Mouse (Mus musculus) heart, embryonic 13.5 days (tissue): ENCODE data around the gene Nek10. TPM values are rescaled to one million over a fixed set of nuclear protein-coding genes. Genes with fewer than 3 reads are reported as not detected.

ENCODE experiments used
- ATAC-seq: fragments of 200-750 bp; cut with Nextera tagmentation; 2 replicates; pipeline ENCODE4 v1.8.0; 2017; ENCODE audit warnings: moderate TSS enrichment; ENCODE audit not compliant: insufficient number of reproducible peaks, low FRiP score, low TSS enrichment; ENCODE audit errors: extremely low read depth
- H3K27ac ChIP-seq: fragments of 300-500 bp; sonication (generic); replicated peaks from 2 replicates; pipeline ENCODE4 v1.5.1; 2015; ENCODE audit warnings: moderate library complexity, mild to moderate bottlenecking, inconsistent platforms
- H3K27me3 ChIP-seq: fragments of 300-500 bp; sonication (generic); replicated peaks from 2 replicates; pipeline ENCODE4 v1.6.1; 2015; ENCODE audit warnings: mild to moderate bottlenecking, inconsistent platforms
- H3K36me3 ChIP-seq: fragments of 300-500 bp; sonication (generic); 2 replicates; pipeline ENCODE4 v1.6.1; 2015; ENCODE audit warnings: mild to moderate bottlenecking, inconsistent platforms
- H3K4me1 ChIP-seq: fragments of 300-500 bp; sonication (generic); 2 replicates; pipeline ENCODE4 v1.6.1; 2015; ENCODE audit warnings: inconsistent platforms
- H3K4me2 ChIP-seq: fragments of 300-500 bp; sonication (generic); 2 replicates; pipeline ENCODE4 v1.6.1; 2015; ENCODE audit warnings: inconsistent platforms, mild to moderate bottlenecking, moderate library complexity
- H3K4me3 ChIP-seq: fragments of 300-500 bp; sonication (generic); 2 replicates; pipeline ENCODE4 v1.5.1; 2015; ENCODE audit warnings: moderate library complexity, mild to moderate bottlenecking, inconsistent platforms
- H3K9ac ChIP-seq: fragments of 300-500 bp; sonication (generic); 2 replicates; pipeline ENCODE4 v1.6.1; 2015; ENCODE audit warnings: inconsistent platforms, mild to moderate bottlenecking, moderate library complexity
- H3K9me3 ChIP-seq: fragments of 300-500 bp; sonication (generic); 2 replicates; pipeline ENCODE4 v1.6.1; 2016; ENCODE audit warnings: inconsistent platforms
- WGBS: fragments of 180-500 bp; shearing (Covaris S2); methylation state at CpG from one replicate; pipeline ENCODE4 v1.1.7; 2015; ENCODE audit warnings: mixed read lengths; 5-methylcytosine and 5-hydroxymethylcytosine counted together
- polyA plus RNA-seq: library from polyadenylated mRNA; unstranded; fragments of >200 nt; fragmentation: Nextera tagmentation; extraction: Ambion mirVana; gene quantifications from 2 replicates; pipeline ENCODE4 v1.2.1, GENCODE M21; 2015

Nek10 gene
- polyA plus RNA-seq, 1 experiment from 2014 or later, result 0.03 TPM

DNA sequence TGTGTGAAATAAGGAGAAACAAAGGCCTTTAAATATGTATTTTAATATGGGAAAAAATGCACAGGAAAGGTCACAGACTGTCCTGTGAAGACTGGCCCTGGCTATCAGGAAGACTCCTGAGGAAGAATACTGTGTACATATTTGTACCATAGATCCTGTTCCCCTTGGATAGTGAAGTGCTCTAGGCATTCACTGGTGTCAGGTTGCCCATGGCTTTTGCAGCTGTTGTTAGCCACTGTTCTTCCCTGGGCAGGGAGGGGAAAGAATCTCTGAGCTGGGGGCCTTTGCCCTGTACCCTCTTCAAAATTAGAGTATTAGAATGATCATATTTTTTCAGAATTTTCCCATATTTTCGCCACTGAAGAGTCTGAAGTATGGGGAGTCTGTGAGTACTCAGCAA is 30.3 kb downstream of the Nek10 start:
- ATAC-seq, result no peak
- Histone ChIP-seq H3K4me3 (no peak overlapping the region), H3K27me3 (no peaks in the 10 kb centered on the region), H3K4me1 (peaks cover 9% of the 10 kb centered on the region), H3K4me2 (no peak overlapping the region), H3K9ac (no peak overlapping the region), H3K36me3 (no peaks in the 10 kb centered on the region), H3K27ac (no peak overlapping the region), H3K9me3 (no peaks in the 10 kb centered on the region)
- 70% methylated on average over 1 of the region's 1 CpGs for WGBS

DNA sequence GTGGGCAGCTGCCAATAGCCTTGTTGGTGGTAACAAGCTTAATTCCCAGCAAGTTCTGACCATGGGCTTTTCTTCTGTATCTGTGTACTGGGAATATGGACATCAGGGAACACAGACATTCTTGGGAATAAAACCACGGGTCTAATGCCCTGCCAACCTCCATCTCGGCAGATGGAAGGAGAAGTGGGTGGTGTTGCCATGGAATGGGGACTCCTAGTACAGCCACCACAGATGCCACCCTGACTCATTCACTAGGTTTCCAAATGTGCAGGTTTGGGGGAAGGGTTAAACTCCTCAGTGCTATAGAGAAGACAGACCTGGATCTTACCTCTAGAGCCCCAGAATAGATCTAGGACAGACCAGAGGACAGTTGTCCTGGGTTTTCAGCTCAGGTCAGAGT is 31.1 kb downstream of the Nek10 start:
- Histone ChIP-seq H3K27me3 (no peaks in the 10 kb centered on the region), H3K36me3 (no peaks in the 10 kb centered on the region), H3K27ac (no peak overlapping the region), H3K9me3 (no peaks in the 10 kb centered on the region), H3K9ac (no peak overlapping the region), H3K4me2 (no peak overlapping the region), H3K4me3 (no peak overlapping the region), H3K4me1 (peaks cover 9% of the 10 kb centered on the region)
- WGBS, result 70% methylated on average over 2 of the region's 2 CpGs
- ATAC-seq, result no peak

- Histone ChIP-seq H3K4me3 (no peak overlapping the region), H3K4me1 (peaks cover 4% of the 10 kb centered on the region), H3K9me3 (no peaks in the 10 kb centered on the region), H3K27ac (no peak overlapping the region), H3K36me3 (no peaks in the 10 kb centered on the region), H3K27me3 (no peaks in the 10 kb centered on the region), H3K4me2 (no peak overlapping the region), H3K9ac (no peak overlapping the region)
- no peak for ATAC-seq
- 61% methylated on average over 4 of the region's 4 CpGs for WGBS
Measured at GRCm38 (mm10) chr14:14837627-14838026, 34.4 kb downstream of the Nek10 start.

DNA sequence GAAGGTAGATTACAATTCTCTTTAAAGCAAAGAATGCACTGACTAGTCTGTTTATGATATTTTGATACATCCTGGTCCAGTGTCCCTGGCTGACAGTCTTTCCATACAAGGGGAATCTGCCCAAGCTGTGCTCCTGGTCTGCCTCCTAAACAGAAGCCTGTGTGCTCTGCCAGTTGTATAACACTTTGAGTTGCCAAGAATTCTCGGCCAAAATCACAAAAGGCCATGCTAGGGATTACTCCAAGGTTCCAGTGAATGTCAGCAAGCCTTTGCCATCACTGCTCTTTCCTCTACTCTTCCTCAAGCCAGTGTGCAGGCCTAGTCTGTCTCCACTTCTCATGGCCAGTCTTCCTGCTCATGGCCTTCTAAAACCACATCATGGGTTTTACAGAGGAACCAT is 34.9 kb downstream of the Nek10 start:
- no peak overlapping the region for H3K9ac ChIP-seq
- H3K36me3 ChIP-seq, result no peaks in the 10 kb centered on the region
- H3K27ac ChIP-seq, result no peak overlapping the region
- H3K4me2 ChIP-seq, result no peak overlapping the region
- ATAC-seq, result no peak
- no peaks in the 10 kb centered on the region for H3K9me3 ChIP-seq
- WGBS, result 51% methylated on average over 1 of the region's 1 CpGs
- no peak overlapping the region for H3K4me3 ChIP-seq
- no peaks in the 10 kb centered on the region for H3K27me3 ChIP-seq
- no peaks in the 10 kb centered on the region for H3K4me1 ChIP-seq

DNA sequence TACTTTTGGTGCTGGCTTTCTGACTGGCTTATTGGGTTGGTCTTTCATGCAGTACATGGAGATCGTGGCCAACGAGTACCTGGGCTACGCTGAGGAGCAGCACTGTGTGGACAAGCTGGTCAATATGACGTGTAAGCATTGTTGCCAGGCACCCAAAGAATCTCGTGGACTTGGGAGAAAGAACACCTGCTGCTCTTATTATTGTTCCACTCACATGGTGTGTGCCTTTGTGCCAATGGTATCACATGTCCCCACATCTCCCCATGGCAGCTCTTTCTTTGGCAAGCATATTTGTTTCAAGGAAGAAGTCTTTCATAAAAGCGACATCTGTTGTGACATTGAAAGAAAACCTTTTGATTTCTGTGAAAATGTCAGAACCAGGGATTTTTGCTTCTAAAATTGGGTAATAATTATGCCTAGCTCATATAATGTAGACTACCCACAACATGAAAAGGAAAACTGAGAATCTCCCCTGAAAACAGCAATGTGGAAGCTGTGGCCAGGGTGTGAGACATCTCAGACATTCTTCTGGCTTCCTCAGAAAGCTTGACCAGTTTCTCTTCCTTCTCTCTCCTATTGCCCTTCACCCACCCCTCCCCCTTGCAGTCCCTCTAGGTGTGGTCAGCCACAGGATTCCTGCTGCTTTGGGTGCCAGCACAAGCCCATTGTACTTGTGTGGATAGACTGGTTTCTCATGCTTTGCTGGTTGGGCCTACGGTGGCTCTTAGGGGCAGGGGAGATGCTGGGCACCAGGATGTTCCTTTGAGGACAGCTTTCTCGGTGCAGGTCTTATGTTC is 39.7 kb downstream of the Nek10 start:
- H3K9me3 ChIP-seq, result no peaks in the 10 kb centered on the region
- no peaks in the 10 kb centered on the region for H3K36me3 ChIP-seq
- no peak overlapping the region for H3K9ac ChIP-seq
- no peak overlapping the region for H3K4me3 ChIP-seq
- no peaks in the 10 kb centered on the region for H3K4me1 ChIP-seq
- no peak for ATAC-seq
- H3K27me3 ChIP-seq, result no peaks in the 10 kb centered on the region
- no peak overlapping the region for H3K4me2 ChIP-seq
- 73% methylated on average over 8 of the region's 8 CpGs for WGBS
- H3K27ac ChIP-seq, result no peak overlapping the region

DNA sequence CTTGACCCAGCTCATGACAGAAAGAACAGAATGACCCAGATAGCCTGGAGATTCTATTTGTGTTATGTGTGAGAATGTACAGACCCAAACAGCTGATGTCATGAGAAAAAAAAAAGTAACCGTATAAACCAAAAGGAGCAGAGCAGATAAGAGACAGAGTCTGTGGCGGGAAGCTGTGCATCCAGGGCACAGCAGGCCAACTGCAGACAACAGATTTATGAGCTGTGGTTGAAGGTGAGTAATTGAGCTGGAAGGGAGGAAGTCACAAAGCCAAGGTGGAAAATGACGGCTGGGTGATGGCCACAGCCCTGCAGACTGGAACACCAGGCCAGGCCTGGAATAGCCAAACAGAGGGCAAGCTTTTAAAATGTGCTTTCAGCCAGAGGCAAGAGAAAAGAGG is 49.6 kb downstream of the Nek10 start:
- WGBS, result 4% methylated on average over 3 of the region's 3 CpGs
- H3K4me2 ChIP-seq, result no peak overlapping the region
- peaks cover 7% of the 10 kb centered on the region; the same call in 1 of the 2 replicates for H3K4me1 ChIP-seq
- no peaks in the 10 kb centered on the region for H3K36me3 ChIP-seq
- ATAC-seq, result no peak
- no peak overlapping the region for H3K4me3 ChIP-seq
- no peaks in the 10 kb centered on the region for H3K9me3 ChIP-seq
- no peak overlapping the region for H3K27ac ChIP-seq
- H3K27me3 ChIP-seq, result no peaks in the 10 kb centered on the region
- H3K9ac ChIP-seq, result no peak overlapping the region

DNA sequence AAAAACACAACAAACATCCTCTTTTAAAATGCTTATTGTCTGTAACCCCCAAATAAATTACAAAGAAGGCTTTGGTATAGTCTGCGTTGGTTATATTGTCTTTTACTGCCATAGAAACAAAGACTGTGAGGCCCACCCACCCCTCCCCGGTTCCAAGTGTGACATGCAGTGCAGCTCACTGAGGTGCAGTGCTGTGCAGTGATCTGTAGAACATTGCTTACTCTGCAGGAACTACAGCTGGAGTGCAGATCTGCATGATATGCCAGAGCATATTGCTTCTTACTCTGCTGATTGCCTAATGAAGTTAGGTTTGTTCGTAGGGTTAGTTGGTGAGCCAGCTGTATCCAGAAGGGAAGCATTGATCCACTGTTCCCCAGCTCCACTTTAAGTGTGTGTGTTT is 57.1 kb downstream of the Nek10 start:
- Histone ChIP-seq H3K27me3 (no peaks in the 10 kb centered on the region), H3K9ac (no peak overlapping the region), H3K4me3 (no peak overlapping the region), H3K4me2 (no peak overlapping the region), H3K4me1 (peaks cover 12% of the 10 kb centered on the region; the same call in 1 of the 2 replicates), H3K27ac (no peak overlapping the region), H3K36me3 (no peaks in the 10 kb centered on the region), H3K9me3 (no peaks in the 10 kb centered on the region)
- no peak for ATAC-seq
- 65% methylated on average over 3 of the region's 3 CpGs for WGBS

- H3K27ac ChIP-seq, result no peak overlapping the region
- peak overlapping the region; percentile 62; the same call in 1 of the 2 replicates for H3K9ac ChIP-seq
- peaks cover 12% of the 10 kb centered on the region; the same call in 1 of the 2 replicates for H3K4me1 ChIP-seq
- no peaks in the 10 kb centered on the region for H3K36me3 ChIP-seq
- 27% methylated on average over 7 of the region's 7 CpGs for WGBS
- no peak for ATAC-seq
- H3K9me3 ChIP-seq, result no peaks in the 10 kb centered on the region
- H3K4me3 ChIP-seq, result no peak overlapping the region
- H3K27me3 ChIP-seq, result no peaks in the 10 kb centered on the region
- peak overlapping the region; percentile 36; the same call in 1 of the 2 replicates for H3K4me2 ChIP-seq
Measured at GRCm38 (mm10) chr14:14863690-14864356, 60.6 kb downstream of the Nek10 start.

GRCm38 (mm10) chr14:14869239-14869638 is 66.0 kb downstream of the Nek10 start:
- peaks cover 3% of the 10 kb centered on the region; the same call in 1 of the 2 replicates for H3K4me1 ChIP-seq
- no peak overlapping the region for H3K9ac ChIP-seq
- H3K36me3 ChIP-seq, result no peaks in the 10 kb centered on the region
- H3K9me3 ChIP-seq, result no peaks in the 10 kb centered on the region
- no peaks in the 10 kb centered on the region for H3K27me3 ChIP-seq
- WGBS, result 59% methylated on average over 2 of the region's 2 CpGs
- H3K27ac ChIP-seq, result no peak overlapping the region
- no peak overlapping the region for H3K4me3 ChIP-seq
- H3K4me2 ChIP-seq, result no peak overlapping the region
- no peak for ATAC-seq

DNA sequence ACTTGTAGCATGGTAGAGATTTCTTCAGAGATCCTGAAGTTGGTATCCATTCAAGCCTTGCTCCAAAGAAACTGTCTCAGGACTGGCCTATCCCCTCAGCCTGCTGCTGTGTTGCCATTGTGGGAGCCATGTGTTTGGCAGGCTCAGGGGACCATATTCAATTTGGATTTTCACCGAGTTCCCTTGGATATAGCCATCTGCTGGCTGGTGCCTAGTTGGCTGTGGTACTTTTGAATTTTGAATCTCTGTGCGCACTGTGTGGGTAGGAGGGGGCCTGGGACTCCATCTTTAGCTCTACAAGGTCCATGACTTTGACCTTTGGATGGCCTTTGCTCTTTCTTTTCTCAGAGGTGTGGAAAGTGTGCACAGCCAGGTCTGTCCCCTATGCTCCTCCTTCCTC is 66.8 kb downstream of the Nek10 start:
- H3K4me2 ChIP-seq, result no peak overlapping the region
- no peak overlapping the region for H3K9ac ChIP-seq
- no peak for ATAC-seq
- H3K9me3 ChIP-seq, result no peaks in the 10 kb centered on the region
- H3K27me3 ChIP-seq, result no peaks in the 10 kb centered on the region
- H3K27ac ChIP-seq, result no peak overlapping the region
- H3K4me1 ChIP-seq, result peaks cover 3% of the 10 kb centered on the region; the same call in 1 of the 2 replicates
- 70% methylated on average over 2 of the region's 2 CpGs for WGBS
- no peaks in the 10 kb centered on the region for H3K36me3 ChIP-seq
- no peak overlapping the region for H3K4me3 ChIP-seq

DNA sequence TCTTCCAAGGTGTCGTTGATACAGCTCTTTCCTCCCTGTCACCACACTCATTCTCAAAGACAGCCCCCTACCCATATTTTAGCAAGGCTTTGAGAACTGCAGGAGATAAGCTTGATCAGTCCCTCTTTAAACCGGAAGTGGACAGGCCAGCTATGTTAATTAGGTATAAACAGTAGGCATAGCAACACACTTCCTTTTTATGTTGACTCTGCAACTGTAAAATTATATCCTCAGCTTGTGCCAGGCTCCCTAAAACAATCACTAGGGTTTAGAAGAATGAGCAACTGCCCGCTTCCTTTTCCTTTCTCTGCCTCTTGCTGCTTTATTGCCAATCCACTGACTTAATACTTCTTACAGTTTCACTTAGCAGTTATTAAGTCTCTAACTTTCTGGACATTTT is 67.2 kb downstream of the Nek10 start:
- WGBS, result 44% methylated on average over 3 of the region's 3 CpGs
- H3K36me3 ChIP-seq, result no peaks in the 10 kb centered on the region
- H3K27me3 ChIP-seq, result no peaks in the 10 kb centered on the region
- no peak overlapping the region for H3K27ac ChIP-seq
- no peak for ATAC-seq
- no peak overlapping the region for H3K4me2 ChIP-seq
- peaks cover 3% of the 10 kb centered on the region; the same call in 1 of the 2 replicates for H3K4me1 ChIP-seq
- no peak overlapping the region for H3K9ac ChIP-seq
- H3K4me3 ChIP-seq, result no peak overlapping the region
- H3K9me3 ChIP-seq, result no peaks in the 10 kb centered on the region
